Mouse (Mus musculus) spleen, embryonic (tissue): ENCODE measurements at regions not wholly inside any gene's neighbourhood (a gene's known extent, or its start where the extent isn't known, plus 50 kb on each side); places are given as distances from the start of the nearest gene placed in this dataset.

Experiments
- CTCF ChIA-PET: fragments of 350-600 bp; sonication (Branson Sonifier 250); formaldehyde crosslinking; loops from one replicate; lab custom pipeline; 2022; lab: Charles Lee

DNA sequence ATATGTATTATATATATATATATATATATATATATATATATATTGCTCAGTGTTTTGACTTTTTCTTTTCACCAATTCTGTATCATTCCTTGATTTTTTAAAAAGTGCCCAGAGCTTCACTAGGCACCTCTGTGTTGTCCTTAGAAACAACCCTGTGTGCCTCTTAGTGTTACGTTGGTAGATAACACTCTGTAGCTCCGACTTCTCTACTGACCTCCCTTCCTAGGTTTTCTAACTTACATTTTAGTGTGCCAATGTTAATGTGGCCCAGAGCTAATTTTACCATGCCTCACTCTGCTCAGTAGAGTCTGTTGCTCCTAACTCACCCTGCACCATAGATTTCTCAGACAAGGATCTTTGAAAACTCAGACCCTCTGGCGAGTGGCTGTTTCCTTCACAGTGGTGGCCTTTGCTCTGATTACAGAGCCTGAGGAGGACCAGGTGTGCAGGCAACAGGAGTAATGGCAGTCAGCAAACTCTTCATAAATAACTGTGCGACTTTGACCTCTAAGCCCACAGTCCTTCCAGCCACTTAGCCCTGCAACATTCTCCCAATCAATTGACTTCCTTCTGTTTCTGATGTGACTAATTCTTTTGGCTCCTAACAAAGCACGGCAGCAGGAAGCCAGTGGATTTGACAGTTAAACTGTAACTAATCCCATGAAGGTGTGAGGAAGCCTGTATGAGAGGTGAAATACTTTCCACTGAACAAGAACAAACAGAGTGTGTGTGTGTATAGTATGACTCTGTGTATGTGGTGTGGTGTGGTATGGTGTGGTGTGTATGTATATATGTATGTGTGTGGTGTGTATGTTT, 53.6 kb upstream of the Actr3 start:
- CTCF ChIA-PET, result interaction anchor here (0.5 kb wide), 1 partner anchor 20 kb away, joined by 3 read pairs; no protein-coding TSS in a partner anchor

GRCm38 (mm10) chr1:125491014-125491413, 55.5 kb upstream of the Actr3 start:
- CTCF ChIA-PET, result no interaction called here

- CTCF ChIA-PET, result no interaction called here
Observed at GRCm38 (mm10) chr1:125494598-125494997, 59.1 kb upstream of the Actr3 start.

GRCm38 (mm10) chr1:125495320-125496083, 60.0 kb upstream of the Actr3 start:
- CTCF ChIA-PET, result no interaction called here

DNA sequence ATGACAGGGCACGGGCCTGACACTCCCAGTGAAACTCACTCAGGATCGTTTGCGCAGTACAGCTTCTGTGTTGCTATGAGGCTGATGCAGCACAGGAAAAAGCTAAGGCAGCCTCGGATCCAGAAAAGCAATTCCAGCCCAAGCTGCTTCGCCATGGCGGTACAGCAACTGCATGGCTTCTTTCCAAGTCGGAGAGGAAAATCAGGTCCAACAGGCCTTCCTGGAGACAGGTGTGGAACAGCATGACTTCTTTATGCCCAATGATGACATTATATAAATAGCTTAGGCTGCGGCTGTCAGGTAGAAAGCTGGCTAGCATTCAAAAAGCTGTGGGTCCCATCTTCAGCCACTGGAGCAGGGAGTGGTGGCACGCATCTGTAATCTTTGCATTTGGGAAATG, 61.5 kb upstream of the Actr3 start:
- CTCF ChIA-PET, result no interaction called here

GRCm38 (mm10) chr1:125501964-125502517, 58.4 kb upstream of the Slc35f5 start:
- CTCF ChIA-PET, result no interaction called here

- CTCF ChIA-PET, result no interaction called here
Observed at GRCm38 (mm10) chr1:125503878-125504277, 56.5 kb upstream of the Slc35f5 start.

- CTCF ChIA-PET, result no interaction called here
Observed at GRCm38 (mm10) chr1:125507786-125508514, 52.4 kb upstream of the Slc35f5 start.

DNA sequence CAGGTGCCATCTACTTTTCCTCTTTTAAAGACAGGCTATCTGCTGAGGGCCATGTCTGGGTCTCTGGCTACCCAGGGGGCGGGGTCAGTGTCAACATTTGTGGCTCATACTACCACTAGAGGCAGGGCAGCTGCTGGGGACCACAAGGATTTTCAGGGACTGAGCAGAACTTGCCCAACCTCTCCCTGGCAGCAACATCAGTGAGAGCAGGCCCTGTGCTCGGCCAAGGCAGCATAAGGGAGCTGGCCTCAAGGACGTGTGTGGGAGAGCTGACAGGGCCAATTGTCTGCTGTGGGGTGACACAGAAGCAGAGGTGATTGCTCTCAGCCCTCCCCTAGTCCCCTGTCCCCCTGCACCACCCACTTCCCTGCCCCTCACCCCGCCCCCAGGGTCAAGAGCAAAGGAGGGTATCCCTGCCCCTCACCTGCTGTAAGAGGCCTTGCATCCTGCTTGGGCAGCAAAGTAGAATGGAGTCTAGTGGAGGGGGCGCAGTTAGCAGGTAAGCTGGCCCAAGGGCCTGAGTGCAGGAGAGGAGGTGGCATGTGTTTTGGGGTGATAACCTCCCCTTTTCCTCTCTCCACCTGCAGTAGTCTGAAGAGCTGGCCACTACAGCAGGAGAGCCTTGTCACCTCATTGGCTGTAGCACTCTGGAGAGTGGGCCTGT, 51.7 kb upstream of the Slc35f5 start:
- CTCF ChIA-PET, result no interaction called here
